ENCODE assay signal across 21 mouse cellular contexts in the genomic region with DNA sequence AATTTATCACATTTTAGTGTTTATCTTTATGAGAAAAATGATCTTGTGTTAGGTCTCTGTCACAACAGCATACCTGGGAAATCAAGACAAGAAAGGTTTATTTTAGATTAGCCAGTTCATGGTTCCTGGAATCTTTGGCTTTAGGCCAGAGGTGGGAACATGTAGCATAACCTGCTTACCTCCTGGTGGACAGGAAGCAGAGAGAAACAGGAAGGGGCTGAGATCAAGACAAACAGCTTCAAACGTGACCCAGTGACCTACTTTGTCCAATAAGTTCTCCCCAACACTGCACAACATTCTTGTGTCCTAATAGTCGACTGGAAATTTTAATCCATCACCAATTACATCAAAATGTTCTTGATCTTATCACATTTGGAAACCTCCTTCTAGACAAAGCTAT.
"Had no signal": no experiment of that assay in that cellular context is flagged by ENCODE, and none has a peak within 500 bp of the region (broad histone marks: within the 10 kb centered on the region; RNA-seq: fewer than 3 reads in every experiment).

No protein-coding gene starts in this region.

- H3K27me3 ChIP-seq: intestine, embryonic 15.5 days; limb, embryonic 12.5 days; limb, embryonic 15.5 days; megakaryocyte, embryonic 14.5 days; midbrain, embryonic 13.5 days; neural tube, embryonic 13.5 days; stomach, embryonic 15.5 days had no signal

- H3K4me1 ChIP-seq: intestine, embryonic 15.5 days; limb, embryonic 12.5 days; limb, embryonic 15.5 days; megakaryocyte, embryonic 14.5 days; midbrain, embryonic 10.5 days; midbrain, embryonic 13.5 days; neural tube, embryonic 13.5 days; stomach, embryonic 15.5 days had no signal

- H3K36me3 ChIP-seq: intestine, embryonic 15.5 days; limb, embryonic 12.5 days; limb, embryonic 15.5 days; midbrain, embryonic 10.5 days; midbrain, embryonic 13.5 days; neural tube, embryonic 13.5 days; stomach, embryonic 15.5 days had no signal

- ATAC-seq: intestine, embryonic 15.5 days; liver, postnatal 0 days; midbrain, embryonic 13.5 days; midbrain, embryonic 16.5 days had no signal

- DNase-seq: kidney, adult 18-20 months; kidney, postnatal 10 days; kidney, postnatal 4 days; left cerebral cortex, postnatal 4 days; liver, postnatal 0 days; lung, postnatal 36 days; retina, postnatal 1 day; right cerebral cortex, postnatal 25 days; spleen, adult 18-20 months had no signal

- H3K9ac ChIP-seq: intestine, embryonic 15.5 days; limb, embryonic 12.5 days; limb, embryonic 15.5 days; liver, embryonic 14.5 days; liver, postnatal 0 days; midbrain, embryonic 13.5 days; neural tube, embryonic 13.5 days; stomach, embryonic 15.5 days had no signal

- H3K4me3 ChIP-seq: intestine, embryonic 15.5 days; limb, embryonic 12.5 days; limb, embryonic 15.5 days; megakaryocyte, embryonic 14.5 days; midbrain, embryonic 10.5 days; midbrain, embryonic 13.5 days; myocyte; neural tube, embryonic 13.5 days; stomach, embryonic 15.5 days had no signal

- H3K27ac ChIP-seq: intestine, embryonic 15.5 days; limb, embryonic 12.5 days; limb, embryonic 15.5 days; liver, embryonic 14.5 days; midbrain, embryonic 10.5 days; midbrain, embryonic 13.5 days; neural tube, embryonic 13.5 days; stomach, embryonic 15.5 days had no signal

- H3K9me3 ChIP-seq: intestine, embryonic 15.5 days; limb, embryonic 12.5 days; limb, embryonic 15.5 days; megakaryocyte, embryonic 14.5 days; midbrain, embryonic 10.5 days; midbrain, embryonic 13.5 days; neural tube, embryonic 13.5 days; stomach, embryonic 15.5 days had no signal

- H3K4me2 ChIP-seq: intestine, embryonic 15.5 days; limb, embryonic 12.5 days; limb, embryonic 15.5 days; liver, embryonic 11.5 days; midbrain, embryonic 13.5 days; neural tube, embryonic 13.5 days; stomach, embryonic 15.5 days had no signal
